Mouse (Mus musculus) liver, adult 2 months (tissue): ENCODE data around the gene Tmem106c. TPM values are rescaled to one million over a fixed set of nuclear protein-coding genes. Genes with fewer than 3 reads are reported as not detected.
A peak's percentile ranks its signal among the peaks of the same experiment; 100 is the strongest.

Source experiments
- DNase-seq: peaks from one replicate; pipeline ENCODE4 v3.0.0-alpha.2; 2011; ENCODE audit warnings: low read depth, low spot score; ENCODE audit errors: extremely low read depth
- H3K27ac ChIP-seq: fragments of 200-500 bp; replicated peaks from 2 replicates; pipeline ENCODE4 v1.5.1; 2012; ENCODE audit warnings: low read depth, mild to moderate bottlenecking, control low read depth, inconsistent platforms, low read length; ENCODE audit not compliant: insufficient read depth
- H3K27me3 ChIP-seq: fragments of 200-500 bp; 2 replicates; pipeline ENCODE4 v1.6.1; 2012; ENCODE audit warnings: mild to moderate bottlenecking, moderate library complexity, low read length, inconsistent platforms; ENCODE audit not compliant: control insufficient read depth, insufficient read depth
- H3K36me3 ChIP-seq: fragments of 200-500 bp; 2 replicates; pipeline ENCODE4 v1.6.1; 2012; ENCODE audit warnings: low read length, inconsistent platforms; ENCODE audit not compliant: control insufficient read depth, insufficient read depth
- H3K4me1 ChIP-seq: fragments of 200-500 bp; 2 replicates; pipeline ENCODE4 v1.6.1; 2011; ENCODE audit warnings: low read length; ENCODE audit not compliant: control insufficient read depth, insufficient read depth
- H3K4me3 ChIP-seq: fragments of 200-500 bp; 2 replicates; pipeline ENCODE4 v1.5.1; 2011; ENCODE audit warnings: low read depth, mild to moderate bottlenecking, control low read depth, low read length, moderate library complexity; ENCODE audit not compliant: insufficient read depth
- H3K79me2 ChIP-seq: fragments of 200-500 bp; 2 replicates; pipeline ENCODE4 v1.6.1; 2012; ENCODE audit warnings: inconsistent platforms, mild to moderate bottlenecking, low read length, moderate library complexity; ENCODE audit not compliant: control insufficient read depth, insufficient read depth
- H3K9ac ChIP-seq: fragments of 200-500 bp; 2 replicates; pipeline ENCODE4 v1.6.1; 2012; ENCODE audit warnings: low read depth, mild to moderate bottlenecking, control low read depth, inconsistent platforms, low read length
- CTCF ChIP-seq: fragments of 200-500 bp; IDR thresholded peaks from 2 replicates; pipeline ENCODE4 v1.5.1; 2011; ENCODE audit warnings: low read depth, low read length, control low read depth
- POLR2A ChIP-seq: fragments of 200-500 bp; IDR thresholded peaks from 2 replicates; pipeline ENCODE4 v1.6.1; 2011; ENCODE audit warnings: low read length, control low read depth; ENCODE audit not compliant: insufficient read depth; ENCODE audit errors: extremely low read depth
- WGBS: fragments of 180-500 bp; shearing (Covaris S2); methylation state at CpG from one replicate; pipeline ENCODE4 v1.1.7; 2018; 5-methylcytosine and 5-hydroxymethylcytosine counted together
- polyA plus RNA-seq: library from polyadenylated mRNA; depleted of rRNA; stranded (reverse); fragments of >200 nt; gene quantifications from 2 replicates; pipeline ENCODE4 v1.2.3, GENCODE M21; 2012
- total RNA-seq: library from RNA; depleted of rRNA; stranded (reverse); fragments of >200 nt; gene quantifications from 2 replicates; pipeline ENCODE4 v1.2.3, GENCODE M21; 2014

The Tmem106c gene
- total and polyA plus RNA-seq, 2 experiments, result 11.2 to 33.7 TPM

DNA sequence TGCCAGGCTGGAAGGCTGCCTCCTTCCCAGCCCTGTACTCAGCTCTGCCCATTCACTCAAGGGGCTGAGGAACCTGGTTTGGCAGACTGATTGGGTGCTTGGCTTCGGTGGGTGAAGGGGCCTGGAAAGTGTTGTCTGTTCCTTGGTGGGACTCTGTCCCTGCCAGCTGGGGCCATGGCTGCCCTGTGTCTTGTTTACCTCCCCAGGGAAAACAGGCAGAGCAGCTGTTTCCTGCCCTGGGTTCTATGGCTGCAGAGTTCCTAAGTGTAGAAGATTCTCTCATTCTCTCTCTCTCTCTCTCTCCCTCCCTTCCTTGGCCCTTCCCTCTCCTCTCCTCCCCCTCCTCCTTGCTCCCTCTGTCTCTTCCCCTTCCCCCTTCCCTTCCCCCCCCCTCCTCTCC lies 8.7 kb upstream of the Tmem106c start:
- H3K79me2 ChIP-seq, result no peaks in the 10 kb centered on the region
- no peaks in the 10 kb centered on the region for H3K4me1 ChIP-seq
- TF ChIP-seq POLR2A (no peak), CTCF (no peak)
- no peaks in the 10 kb centered on the region for H3K36me3 ChIP-seq
- DNase-seq, result no peak
- no peak overlapping the region for H3K27ac ChIP-seq
- H3K9ac ChIP-seq, result no peak overlapping the region
- 65% methylated on average over 1 of the region's 1 CpGs for WGBS
- no peak overlapping the region for H3K4me3 ChIP-seq
- H3K27me3 ChIP-seq, result no peaks in the 10 kb centered on the region

- TF ChIP-seq POLR2A (no peak), CTCF (no peak)
- H3K4me1 ChIP-seq, result no peaks in the 10 kb centered on the region
- H3K4me3 ChIP-seq, result no peak overlapping the region
- WGBS, result 33% methylated on average over 4 of the region's 4 CpGs
- no peaks in the 10 kb centered on the region for H3K27me3 ChIP-seq
- H3K27ac ChIP-seq, result no peak overlapping the region
- no peak for DNase-seq
- H3K79me2 ChIP-seq, result no peaks in the 10 kb centered on the region
- H3K9ac ChIP-seq, result no peak overlapping the region
- no peaks in the 10 kb centered on the region for H3K36me3 ChIP-seq
These were observed 8.3 kb upstream of the Tmem106c start for GRCm38 (mm10) chr15:97955742-97956141.

GRCm38 (mm10) chr15:97956416-97956815 lies 7.6 kb upstream of the Tmem106c start:
- Histone ChIP-seq H3K4me3 (no peak overlapping the region), H3K36me3 (no peaks in the 10 kb centered on the region), H3K79me2 (no peaks in the 10 kb centered on the region), H3K9ac (no peak overlapping the region), H3K4me1 (no peaks in the 10 kb centered on the region), H3K27me3 (no peaks in the 10 kb centered on the region), H3K27ac (no peak overlapping the region)
- no peak for DNase-seq
- WGBS, result 79% methylated on average over 11 of the region's 11 CpGs
- no peak for TF ChIP-seq CTCF

GRCm38 (mm10) chr15:97963329-97963988 lies 541 bp upstream of the Tmem106c start:
- TF ChIP-seq CTCF (no peak), POLR2A (no peak)
- peak overlapping the region; percentile 47; the same call in 1 of the 2 replicates for H3K27ac ChIP-seq
- H3K4me3 ChIP-seq, result peak overlapping the region; percentile 86
- WGBS, result 7% methylated on average over 13 of the region's 13 CpGs
- H3K4me1 ChIP-seq, result no peaks in the 10 kb centered on the region
- peak overlapping the region; percentile 78 for H3K9ac ChIP-seq
- no peaks in the 10 kb centered on the region for H3K79me2 ChIP-seq
- no peaks in the 10 kb centered on the region for H3K36me3 ChIP-seq
- no peaks in the 10 kb centered on the region for H3K27me3 ChIP-seq
- DNase-seq, result no peak

DNA sequence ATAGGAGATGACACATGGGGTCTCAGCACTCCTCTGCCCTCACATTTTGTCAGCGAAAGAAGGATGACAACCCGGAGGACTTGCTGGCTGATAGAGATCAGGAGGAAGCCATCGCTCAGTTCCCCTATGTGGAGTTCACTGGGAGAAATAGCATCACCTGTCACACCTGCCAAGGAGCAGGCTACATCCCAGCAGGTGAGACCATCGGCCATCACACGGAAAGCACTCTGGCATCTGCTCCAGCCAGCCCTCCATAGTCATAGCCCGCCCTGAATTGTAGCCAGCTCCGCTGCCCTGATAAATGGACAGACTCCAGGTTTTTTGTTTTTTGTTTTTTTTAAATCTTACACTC lies 812 bp downstream of the Tmem106c start:
- Histone ChIP-seq H3K36me3 (no peaks in the 10 kb centered on the region), H3K4me1 (no peaks in the 10 kb centered on the region), H3K27me3 (no peaks in the 10 kb centered on the region), H3K27ac (no peak overlapping the region), H3K9ac (peak overlapping the region; percentile 86), H3K79me2 (no peaks in the 10 kb centered on the region), H3K4me3 (no peak overlapping the region)
- WGBS, result 45% methylated on average over 7 of the region's 7 CpGs
- no peak for DNase-seq
- no peak for TF ChIP-seq CTCF
- no peak for TF ChIP-seq POLR2A

GRCm38 (mm10) chr15:97965311-97966045 lies 1.5 kb downstream of the Tmem106c start:
- Histone ChIP-seq H3K36me3 (no peaks in the 10 kb centered on the region), H3K9ac (no peak overlapping the region), H3K27me3 (no peaks in the 10 kb centered on the region), H3K4me1 (no peaks in the 10 kb centered on the region), H3K27ac (no peak overlapping the region), H3K4me3 (no peak overlapping the region), H3K79me2 (no peaks in the 10 kb centered on the region)
- DNase-seq, result no peak
- TF ChIP-seq CTCF (no peak), POLR2A (no peak)
- 84% methylated on average over 17 of the region's 17 CpGs for WGBS
